Mouse (Mus musculus) hindbrain, embryonic 10.5 days (tissue): Measurements from ENCODE around the gene Adarb1. TPM values are rescaled to one million over a fixed set of nuclear protein-coding genes. Genes with fewer than 3 reads are reported as not detected.

Source experiments
- DNase-seq: peaks from one replicate; pipeline ENCODE4 v3.0.0-alpha.2; 2017; ENCODE audit warnings: low spot score
- H3K27ac ChIP-seq: fragments of 300-500 bp; sonication (generic); 2 replicates; pipeline ENCODE4 v1.5.1; 2016; ENCODE audit warnings: mild to moderate bottlenecking, moderate library complexity
- H3K27me3 ChIP-seq: fragments of 300-500 bp; sonication (generic); 2 replicates; pipeline ENCODE4 v1.6.1; 2016; ENCODE audit warnings: mild to moderate bottlenecking; ENCODE audit not compliant: poor library complexity, insufficient read depth, severe bottlenecking
- H3K36me3 ChIP-seq: fragments of 300-500 bp; sonication (generic); 2 replicates; pipeline ENCODE4 v1.6.1; 2016; ENCODE audit warnings: mild to moderate bottlenecking, moderate library complexity
- H3K4me1 ChIP-seq: fragments of 300-500 bp; sonication (generic); replicated peaks from 2 replicates; pipeline ENCODE4 v1.6.1; 2016; ENCODE audit warnings: mild to moderate bottlenecking
- H3K4me3 ChIP-seq: fragments of 300-500 bp; sonication (generic); 2 replicates; pipeline ENCODE4 v1.5.1; 2016; ENCODE audit warnings: mild to moderate bottlenecking, moderate library complexity
- H3K9me3 ChIP-seq: fragments of 300-500 bp; sonication (generic); 2 replicates; pipeline ENCODE4 v1.6.1; 2016; ENCODE audit warnings: mild to moderate bottlenecking, moderate library complexity
- WGBS: fragments of 180-500 bp; shearing (Covaris S2); methylation state at CpG from one replicate; pipeline ENCODE4 v1.1.7; 2016; 5-methylcytosine and 5-hydroxymethylcytosine counted together
- polyA plus RNA-seq: library from polyadenylated mRNA; unstranded; fragments of >200 nt; fragmentation: Nextera tagmentation; extraction: Ambion mirVana; gene quantifications from 2 replicates; pipeline ENCODE4 v1.2.1, GENCODE M21; 2016

Adarb1 gene
- polyA plus RNA-seq, 1 experiment from 2014 or later: 7.8 TPM

DNA sequence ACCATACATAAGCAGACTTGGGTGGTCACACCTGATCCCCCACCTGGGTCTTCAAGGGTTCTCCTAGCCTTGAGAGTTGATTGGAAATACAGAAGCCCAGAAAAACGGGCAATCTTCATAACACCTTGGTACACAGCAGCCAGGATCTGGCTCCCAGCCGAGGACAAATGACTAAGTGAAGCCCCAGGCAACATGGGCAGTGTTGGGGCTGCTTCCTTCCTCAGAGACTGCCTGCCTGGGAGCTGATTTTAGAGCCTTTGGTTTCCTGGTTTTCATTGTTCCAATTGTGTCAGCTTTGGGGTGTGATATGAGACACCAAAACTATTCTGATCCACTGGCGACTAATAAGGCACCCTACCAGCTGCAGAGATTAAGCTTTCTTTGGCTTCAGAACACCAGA, 20.0 kb downstream of the Adarb1 start:
- Histone ChIP-seq H3K9me3 (no peaks in the 10 kb centered on the region), H3K4me1 (no peaks in the 10 kb centered on the region), H3K4me3 (no peak overlapping the region), H3K36me3 (no peaks in the 10 kb centered on the region), H3K27me3 (no peaks in the 10 kb centered on the region), H3K27ac (no peak overlapping the region)
- 73% methylated on average over 3 of the region's 3 CpGs for WGBS
- no peak for DNase-seq

DNA sequence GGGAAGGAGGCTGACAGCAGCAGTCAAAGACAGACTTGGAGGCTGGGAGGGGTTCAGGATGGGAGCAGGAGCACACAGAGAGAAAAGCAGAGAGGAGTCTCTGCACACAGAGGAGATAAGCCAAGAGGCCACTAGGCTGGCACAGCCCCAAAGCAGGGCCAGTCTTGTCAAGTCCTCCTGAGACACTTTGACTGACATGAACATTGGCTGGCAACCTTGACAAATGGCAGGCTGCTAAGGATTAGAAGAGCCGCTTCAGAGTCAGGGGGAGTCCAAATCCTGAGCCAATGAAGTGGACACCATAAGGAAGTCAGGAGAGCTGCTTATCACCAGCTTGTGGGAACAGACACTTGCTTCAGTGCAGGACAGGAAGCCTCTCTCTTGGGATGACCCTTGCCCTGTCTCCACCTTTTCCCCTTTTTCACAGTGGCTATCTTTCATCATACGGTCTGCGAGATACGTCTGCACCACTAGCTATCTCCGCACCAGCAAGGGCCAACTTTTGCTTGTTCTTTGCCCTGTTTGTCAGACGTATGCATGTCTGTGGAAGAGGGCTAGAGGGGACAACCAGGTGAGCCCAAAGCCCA, 20.9 kb downstream of the Adarb1 start:
- WGBS: 85% methylated on average over 6 of the region's 6 CpGs
- no peaks in the 10 kb centered on the region for H3K27me3 ChIP-seq
- H3K36me3 ChIP-seq: no peaks in the 10 kb centered on the region
- no peak overlapping the region for H3K4me3 ChIP-seq
- no peaks in the 10 kb centered on the region for H3K9me3 ChIP-seq
- H3K4me1 ChIP-seq: no peaks in the 10 kb centered on the region
- H3K27ac ChIP-seq: no peak overlapping the region
- no peak for DNase-seq

DNA sequence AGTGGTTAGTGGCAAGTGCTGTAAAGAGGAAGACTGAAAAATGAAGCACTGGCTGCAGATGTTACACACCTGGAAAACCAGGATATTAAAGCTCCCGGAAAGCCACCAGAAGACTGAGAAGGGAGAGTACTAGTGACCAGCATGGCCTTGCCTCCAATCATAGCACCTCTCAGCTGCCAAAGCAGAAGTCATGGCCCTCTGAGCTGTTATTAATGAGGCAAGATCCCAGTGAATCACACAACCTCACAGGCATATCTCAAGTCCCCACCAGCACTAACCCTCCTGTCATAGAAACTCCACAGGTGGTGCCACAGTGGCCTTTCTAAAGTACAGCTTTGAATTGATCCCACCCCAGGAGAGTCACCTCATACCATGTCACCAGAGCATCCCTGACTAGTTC, 22.1 kb downstream of the Adarb1 start:
- Histone ChIP-seq H3K4me1 (no peaks in the 10 kb centered on the region), H3K36me3 (no peaks in the 10 kb centered on the region), H3K27ac (no peak overlapping the region), H3K9me3 (no peaks in the 10 kb centered on the region), H3K27me3 (no peaks in the 10 kb centered on the region), H3K4me3 (no peak overlapping the region)
- no peak for DNase-seq
- WGBS: 94% methylated on average over 1 of the region's 1 CpGs

DNA sequence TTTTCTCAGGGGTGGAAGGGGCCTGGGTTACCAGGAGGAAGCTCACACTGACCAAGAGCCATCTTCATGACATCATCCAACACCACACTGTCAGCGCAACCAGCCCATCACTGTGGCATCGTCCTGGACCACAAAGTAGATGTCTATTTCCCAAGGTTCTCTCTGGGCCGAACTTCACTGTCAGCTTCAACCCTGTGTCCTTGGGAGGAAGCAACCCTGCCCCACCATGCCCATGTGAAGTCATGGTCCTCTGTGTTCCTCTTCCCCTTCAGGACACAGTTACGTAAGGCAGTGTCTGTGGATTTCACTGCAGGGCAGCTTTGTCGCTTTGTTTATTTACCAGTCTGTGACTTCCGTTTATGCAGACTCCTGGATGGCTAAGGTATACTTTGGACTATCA, 27.0 kb downstream of the Adarb1 start:
- WGBS: 90% methylated on average over 6 of the region's 6 CpGs
- Histone ChIP-seq H3K36me3 (no peaks in the 10 kb centered on the region), H3K4me1 (no peaks in the 10 kb centered on the region), H3K4me3 (no peak overlapping the region), H3K9me3 (no peaks in the 10 kb centered on the region), H3K27ac (no peak overlapping the region), H3K27me3 (no peaks in the 10 kb centered on the region)
- no peak for DNase-seq

DNA sequence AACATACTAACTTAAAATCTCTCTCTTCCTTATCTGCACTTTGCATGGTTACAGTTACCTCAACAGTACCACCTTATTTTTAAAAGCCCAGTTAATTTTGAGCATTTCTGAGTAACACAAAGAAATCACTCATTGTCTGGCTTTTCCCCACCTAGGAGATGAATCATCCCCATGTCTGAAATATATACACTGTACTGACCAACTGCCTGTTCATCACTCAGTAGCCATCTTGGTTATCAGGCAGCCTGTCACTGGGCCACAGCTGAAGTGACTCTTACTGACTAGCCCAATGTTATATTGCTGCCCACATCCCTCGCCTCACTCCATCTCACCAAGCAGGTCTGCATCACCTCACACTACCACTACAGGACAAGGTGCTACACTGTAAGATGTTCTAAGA, 30.5 kb downstream of the Adarb1 start:
- H3K4me1 ChIP-seq: no peaks in the 10 kb centered on the region
- H3K36me3 ChIP-seq: no peaks in the 10 kb centered on the region
- WGBS: 91% methylated on average over 1 of the region's 1 CpGs
- no peak for DNase-seq
- H3K27ac ChIP-seq: no peak overlapping the region
- H3K9me3 ChIP-seq: no peaks in the 10 kb centered on the region
- H3K4me3 ChIP-seq: no peak overlapping the region
- H3K27me3 ChIP-seq: no peaks in the 10 kb centered on the region

DNA sequence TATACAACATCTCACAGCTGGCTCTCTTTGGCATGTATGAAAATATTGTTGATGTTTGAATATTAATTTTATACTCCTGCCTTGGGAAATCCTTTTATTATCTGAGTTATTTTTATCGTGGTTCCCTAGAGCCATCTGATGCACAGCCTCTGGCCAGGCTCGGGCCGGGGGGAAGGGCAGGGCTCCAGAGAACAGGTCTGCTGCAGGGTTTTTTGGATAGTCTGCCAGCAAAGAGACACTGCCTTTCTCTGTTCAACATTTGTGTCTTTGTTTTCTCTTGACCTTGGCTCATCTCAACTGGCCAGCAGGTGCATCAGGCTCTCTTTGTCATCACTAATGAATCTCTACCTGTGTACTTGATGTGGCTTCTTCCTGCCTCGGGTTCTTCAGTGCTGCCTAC, 32.3 kb downstream of the Adarb1 start:
- H3K9me3 ChIP-seq: no peaks in the 10 kb centered on the region
- WGBS: 90% methylated on average over 4 of the region's 4 CpGs
- H3K4me1 ChIP-seq: peaks cover 7% of the 10 kb centered on the region
- H3K4me3 ChIP-seq: no peak overlapping the region
- no peak overlapping the region for H3K27ac ChIP-seq
- no peak for DNase-seq
- H3K36me3 ChIP-seq: no peaks in the 10 kb centered on the region
- no peaks in the 10 kb centered on the region for H3K27me3 ChIP-seq

DNA sequence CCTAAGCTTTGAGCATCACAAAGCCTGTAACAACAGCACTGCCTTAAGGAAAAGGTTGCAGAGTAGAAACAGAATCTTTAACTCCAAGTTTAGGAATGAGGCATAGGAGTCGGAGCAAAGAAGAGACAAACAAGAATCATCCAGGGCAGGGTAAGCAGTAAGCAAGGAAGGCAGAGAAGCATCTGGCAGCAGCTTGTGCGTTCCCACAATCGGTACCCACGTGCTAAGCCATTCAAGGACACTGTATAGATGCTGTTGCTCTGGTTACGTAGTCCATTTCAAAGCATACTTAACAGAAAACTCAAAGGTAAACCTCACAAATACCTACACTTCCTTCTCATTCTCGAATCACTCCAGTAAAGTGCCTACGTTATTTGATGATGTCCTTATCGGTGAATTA, 35.0 kb downstream of the Adarb1 start:
- H3K4me3 ChIP-seq: no peak overlapping the region
- peaks cover 7% of the 10 kb centered on the region for H3K4me1 ChIP-seq
- H3K27ac ChIP-seq: no peak overlapping the region
- H3K9me3 ChIP-seq: no peaks in the 10 kb centered on the region
- H3K27me3 ChIP-seq: no peaks in the 10 kb centered on the region
- no peaks in the 10 kb centered on the region for H3K36me3 ChIP-seq
- WGBS: 88% methylated on average over 8 of the region's 8 CpGs
- DNase-seq: no peak

DNA sequence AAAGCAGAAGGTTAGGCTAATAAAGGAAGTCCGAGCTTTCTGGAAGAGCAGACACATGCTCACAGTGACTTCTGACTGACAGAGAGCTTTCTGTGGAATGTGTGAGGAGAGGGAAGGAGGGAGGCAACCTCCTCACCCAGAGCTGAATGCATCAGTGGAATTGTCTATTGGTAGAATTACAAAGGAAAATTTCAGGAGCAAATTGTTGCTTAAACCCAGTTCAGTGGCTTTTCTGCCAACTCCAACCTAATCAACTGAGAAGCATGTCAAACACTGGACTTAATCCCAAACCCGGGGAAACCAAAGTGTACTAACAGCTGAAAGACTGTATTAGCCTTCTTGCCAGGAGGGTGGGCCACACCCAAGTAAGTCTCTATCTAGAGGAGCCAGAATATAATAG, 36.9 kb downstream of the Adarb1 start:
- Histone ChIP-seq H3K27me3 (no peaks in the 10 kb centered on the region), H3K4me3 (no peak overlapping the region), H3K4me1 (peaks cover 7% of the 10 kb centered on the region), H3K27ac (no peak overlapping the region), H3K9me3 (no peaks in the 10 kb centered on the region), H3K36me3 (no peaks in the 10 kb centered on the region)
- no peak for DNase-seq
- 61% methylated on average over 2 of the region's 2 CpGs for WGBS

DNA sequence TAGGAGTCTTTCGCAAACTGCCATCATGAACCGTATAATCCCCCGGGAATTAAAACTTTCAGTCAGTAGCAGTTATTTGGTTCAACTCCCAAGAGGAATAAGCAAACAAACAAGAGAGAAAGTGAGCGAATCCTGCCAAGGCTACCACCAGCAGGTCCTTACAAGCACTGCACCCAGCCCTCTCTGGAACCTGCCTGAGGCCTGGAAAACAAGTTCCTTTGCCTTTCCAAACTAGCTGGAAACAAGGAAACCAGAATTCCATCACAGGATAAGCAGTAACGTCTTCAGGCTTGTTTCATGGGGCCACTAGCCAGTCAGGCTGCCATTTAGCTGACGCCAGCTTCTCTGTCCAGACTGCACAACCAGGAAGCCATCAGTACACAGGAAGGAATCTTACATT, 37.4 kb downstream of the Adarb1 start:
- Histone ChIP-seq H3K4me1 (peaks cover 7% of the 10 kb centered on the region), H3K27me3 (no peaks in the 10 kb centered on the region), H3K9me3 (no peaks in the 10 kb centered on the region), H3K36me3 (no peaks in the 10 kb centered on the region), H3K4me3 (no peak overlapping the region), H3K27ac (no peak overlapping the region)
- WGBS: 73% methylated on average over 6 of the region's 6 CpGs
- no peak for DNase-seq

DNA sequence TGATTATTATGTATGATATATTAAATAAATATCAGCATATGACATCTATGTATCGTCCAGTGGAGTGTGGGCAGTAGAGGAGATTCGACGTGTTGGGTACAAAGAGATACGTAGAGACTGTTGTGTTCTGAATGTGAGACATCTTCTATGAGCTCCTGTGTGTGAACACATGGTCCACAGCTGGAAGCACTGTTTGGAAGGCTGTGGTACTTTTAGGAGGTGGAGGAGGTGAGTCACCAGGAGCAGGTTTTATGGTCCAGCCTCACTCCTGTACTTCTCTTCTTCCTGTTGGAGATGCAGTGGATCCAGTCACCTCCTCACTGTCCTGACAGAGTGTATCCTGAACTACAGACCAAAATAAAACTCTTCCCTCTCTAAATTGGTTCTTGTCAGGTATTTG, 38.9 kb downstream of the Adarb1 start:
- no peak for DNase-seq
- no peak overlapping the region for H3K27ac ChIP-seq
- no peaks in the 10 kb centered on the region for H3K36me3 ChIP-seq
- H3K9me3 ChIP-seq: no peaks in the 10 kb centered on the region
- no peaks in the 10 kb centered on the region for H3K27me3 ChIP-seq
- 96% methylated on average over 4 of the region's 4 CpGs for WGBS
- H3K4me1 ChIP-seq: peaks cover 7% of the 10 kb centered on the region
- no peak overlapping the region for H3K4me3 ChIP-seq

DNA sequence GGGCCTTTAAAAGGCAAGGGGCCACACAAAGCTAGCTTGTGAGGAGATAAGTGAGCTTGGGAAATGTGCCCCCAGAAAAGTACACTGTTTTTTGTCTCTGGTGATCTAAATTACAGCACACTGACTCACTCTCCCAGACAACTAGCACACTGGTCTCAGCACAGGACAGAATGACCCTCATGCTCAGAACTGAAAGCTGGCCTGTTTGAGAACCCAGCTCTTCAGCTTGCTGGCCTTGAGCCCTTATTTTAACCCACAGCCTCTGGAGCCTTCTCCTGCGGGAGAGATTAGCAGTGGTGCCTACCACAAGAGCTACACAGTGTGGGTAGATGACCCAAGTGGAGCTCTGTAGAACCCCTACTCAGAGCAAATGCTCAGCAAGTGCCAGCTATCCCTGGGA, 42.0 kb downstream of the Adarb1 start:
- no peak for DNase-seq
- 100% methylated on average over 1 of the region's 1 CpGs for WGBS
- H3K4me3 ChIP-seq: no peak overlapping the region
- H3K27me3 ChIP-seq: no peaks in the 10 kb centered on the region
- H3K36me3 ChIP-seq: no peaks in the 10 kb centered on the region
- H3K4me1 ChIP-seq: peaks cover 13% of the 10 kb centered on the region
- H3K9me3 ChIP-seq: no peaks in the 10 kb centered on the region
- no peak overlapping the region for H3K27ac ChIP-seq

DNA sequence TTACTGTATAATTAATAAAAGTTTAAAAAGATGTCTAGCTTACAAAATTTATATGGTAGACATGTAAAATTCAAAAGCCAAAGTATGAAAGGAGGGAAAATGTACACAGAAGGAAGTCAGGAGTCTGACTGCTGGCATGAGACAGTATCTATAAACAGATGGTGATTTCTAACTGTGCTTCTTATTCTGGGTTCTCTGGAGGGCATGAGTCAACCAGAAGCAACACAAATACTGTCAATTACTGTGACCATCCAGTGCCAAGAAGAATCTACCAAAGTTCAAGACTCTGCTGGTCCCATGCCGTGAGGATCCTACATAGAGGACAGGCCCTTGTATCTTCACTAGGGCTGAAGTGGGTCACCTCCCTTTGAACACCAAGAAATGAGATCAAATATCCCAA, 43.1 kb downstream of the Adarb1 start:
- WGBS: 95% methylated on average over 1 of the region's 1 CpGs
- H3K36me3 ChIP-seq: no peaks in the 10 kb centered on the region
- no peaks in the 10 kb centered on the region for H3K27me3 ChIP-seq
- no peak overlapping the region for H3K4me3 ChIP-seq
- peaks cover 17% of the 10 kb centered on the region for H3K4me1 ChIP-seq
- H3K27ac ChIP-seq: no peak overlapping the region
- no peaks in the 10 kb centered on the region for H3K9me3 ChIP-seq
- DNase-seq: no peak

DNA sequence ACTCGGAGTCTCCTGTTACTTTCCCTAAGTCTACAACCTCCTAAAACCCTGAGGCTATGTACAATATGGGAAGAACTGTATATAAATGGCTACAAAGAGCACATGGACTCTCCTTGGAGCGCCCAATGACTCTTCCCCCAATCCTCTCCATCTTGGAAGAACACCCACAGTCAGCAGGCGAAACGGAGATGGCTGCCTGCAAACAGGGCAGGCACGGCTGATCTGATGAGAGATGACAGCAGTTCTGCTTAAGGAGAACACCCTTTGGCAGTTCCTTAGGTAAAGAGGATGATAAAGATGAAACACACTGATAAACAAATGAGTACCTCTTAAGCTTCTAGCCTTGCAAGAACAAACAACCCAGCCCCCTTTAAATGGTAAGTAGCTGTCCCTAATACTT, 43.7 kb downstream of the Adarb1 start:
- DNase-seq: no peak
- H3K27me3 ChIP-seq: no peaks in the 10 kb centered on the region
- WGBS: 88% methylated on average over 5 of the region's 5 CpGs
- H3K4me3 ChIP-seq: no peak overlapping the region
- H3K9me3 ChIP-seq: no peaks in the 10 kb centered on the region
- H3K36me3 ChIP-seq: no peaks in the 10 kb centered on the region
- no peak overlapping the region for H3K27ac ChIP-seq
- H3K4me1 ChIP-seq: peaks cover 22% of the 10 kb centered on the region

DNA sequence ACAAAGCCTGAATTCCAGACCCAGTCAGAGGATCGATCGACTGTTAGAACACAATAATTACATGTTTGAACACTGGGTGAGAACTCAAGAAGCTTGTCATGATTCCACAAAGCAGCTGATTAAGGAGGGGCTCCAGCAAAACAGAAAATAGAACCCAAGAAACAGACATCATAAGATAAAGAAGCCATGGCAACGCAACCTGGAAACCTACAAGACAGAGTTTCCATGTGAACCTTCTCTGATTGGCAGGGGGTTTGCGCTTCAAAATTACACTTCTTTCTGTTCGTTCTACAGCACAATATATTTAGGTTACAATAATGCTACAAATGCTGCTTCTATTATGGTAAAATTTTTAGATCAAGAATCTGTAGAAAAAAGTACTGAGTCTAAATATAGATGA, 47.9 kb downstream of the Adarb1 start:
- Histone ChIP-seq H3K36me3 (no peaks in the 10 kb centered on the region), H3K4me3 (no peak overlapping the region), H3K27me3 (no peaks in the 10 kb centered on the region), H3K4me1 (peaks cover 25% of the 10 kb centered on the region), H3K27ac (peak overlapping the region; percentile 54; the same call in 1 of the 2 replicates), H3K9me3 (no peaks in the 10 kb centered on the region)
- no peak for DNase-seq
- WGBS: 86% methylated on average over 5 of the region's 5 CpGs
